Mouse (Mus musculus): Measurements from ENCODE around the gene Taf3.

DNA sequence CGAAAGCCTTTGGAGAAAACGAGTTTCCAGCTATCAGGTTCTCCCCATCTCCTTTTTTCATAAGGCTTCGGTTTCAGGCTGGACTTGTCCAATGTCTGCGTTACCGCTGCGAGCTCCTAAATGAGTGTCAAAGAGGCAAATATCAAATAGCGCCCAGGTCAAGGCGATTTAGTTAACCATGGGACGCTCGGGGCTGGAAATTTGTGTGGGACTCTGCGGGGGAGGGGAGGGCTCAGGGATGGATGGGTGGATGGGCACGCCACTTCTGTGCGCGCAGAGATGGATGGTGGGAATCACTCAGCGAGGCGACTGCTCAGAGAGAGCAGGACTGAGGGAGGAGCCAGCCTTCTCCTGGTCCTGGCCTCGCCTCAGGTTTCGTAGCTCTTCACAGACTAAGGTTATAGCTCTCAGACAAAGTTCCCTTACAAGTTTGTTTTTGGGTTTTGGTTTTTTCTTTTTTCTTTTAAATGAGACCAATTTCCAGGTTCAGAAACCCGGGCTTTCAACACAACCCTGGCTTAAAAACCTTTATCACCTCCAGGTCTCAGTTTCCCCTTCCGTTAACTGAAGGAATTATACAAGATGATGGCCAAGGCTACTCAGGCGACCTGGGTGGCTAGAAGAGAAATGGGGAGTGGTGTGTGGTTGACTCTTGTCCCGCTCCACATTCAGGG, 152.2 kb downstream of the Taf3 start:
- no peak for TF ChIP-seq POLR2A (IDR thresholded peaks at IDR 0.05; ENCODE audit: extremely low read depth, insufficient read depth, low read length)
- no peak for TF ChIP-seq CTCF (IDR thresholded peaks at IDR 0.05; ENCODE audit: extremely low read depth, insufficient read depth, low read length)

Data from cortical plate, adult 2 months (tissue).